Mouse (Mus musculus): ENCODE data around the gene Mbd4. TPM values are rescaled to one million over a fixed set of nuclear protein-coding genes. Genes with fewer than 3 reads are reported as not detected.

Mbd4 gene
- polyA plus RNA-seq, 1 experiment from 2014 or later: 37.5 TPM

DNA sequence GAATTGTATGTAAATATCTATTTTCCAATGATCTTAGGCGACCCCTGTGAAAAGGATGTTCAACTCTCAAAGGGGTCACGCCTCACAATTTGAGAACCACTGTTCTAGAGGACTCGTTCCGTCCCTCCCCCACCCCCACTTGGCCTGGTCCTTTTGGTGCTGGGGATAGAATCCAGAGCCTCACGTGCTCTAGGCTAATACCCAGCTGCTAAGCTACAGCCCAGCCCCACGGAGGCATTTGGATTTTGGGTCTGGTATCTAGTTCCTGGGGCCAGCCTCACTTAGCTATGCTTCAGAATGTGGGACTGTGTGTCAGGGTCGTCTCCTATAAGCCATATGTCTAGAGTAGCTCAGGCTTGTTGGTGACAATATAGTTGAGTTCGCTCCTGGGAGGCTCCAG, 41.6 kb downstream of the Mbd4 start:
- ATAC-seq (replicated peaks; ENCODE audit: low FRiP score) (no peak), DNase-seq (ENCODE audit: low spot score) (no peak)
- Histone ChIP-seq H3K9me3 (ENCODE audit: control insufficient read depth, low read length) (no peaks in the 10 kb centered on the region), H3K9ac (ENCODE audit: low read length) (no peak overlapping the region), H3K27me3 (ENCODE audit: control insufficient read depth, insufficient read depth, low read length) (no peaks in the 10 kb centered on the region), H3K36me3 (ENCODE audit: control insufficient read depth, insufficient read depth, low read length) (peaks cover 6% of the 10 kb centered on the region), H3K27ac (ENCODE audit: low read depth, low read length) (no peak overlapping the region), H3K4me2 (ENCODE audit: low read depth, low read length, severe bottlenecking) (no peak overlapping the region), H3K4me1 (replicated peaks; ENCODE audit: control insufficient read depth, insufficient read depth, low read length) (peaks cover 9% of the 10 kb centered on the region), H3K4me3 (ENCODE audit: low read depth, low read length) (no peak overlapping the region)
- 71% methylated on average over 8 of the region's 8 CpGs for WGBS

DNA sequence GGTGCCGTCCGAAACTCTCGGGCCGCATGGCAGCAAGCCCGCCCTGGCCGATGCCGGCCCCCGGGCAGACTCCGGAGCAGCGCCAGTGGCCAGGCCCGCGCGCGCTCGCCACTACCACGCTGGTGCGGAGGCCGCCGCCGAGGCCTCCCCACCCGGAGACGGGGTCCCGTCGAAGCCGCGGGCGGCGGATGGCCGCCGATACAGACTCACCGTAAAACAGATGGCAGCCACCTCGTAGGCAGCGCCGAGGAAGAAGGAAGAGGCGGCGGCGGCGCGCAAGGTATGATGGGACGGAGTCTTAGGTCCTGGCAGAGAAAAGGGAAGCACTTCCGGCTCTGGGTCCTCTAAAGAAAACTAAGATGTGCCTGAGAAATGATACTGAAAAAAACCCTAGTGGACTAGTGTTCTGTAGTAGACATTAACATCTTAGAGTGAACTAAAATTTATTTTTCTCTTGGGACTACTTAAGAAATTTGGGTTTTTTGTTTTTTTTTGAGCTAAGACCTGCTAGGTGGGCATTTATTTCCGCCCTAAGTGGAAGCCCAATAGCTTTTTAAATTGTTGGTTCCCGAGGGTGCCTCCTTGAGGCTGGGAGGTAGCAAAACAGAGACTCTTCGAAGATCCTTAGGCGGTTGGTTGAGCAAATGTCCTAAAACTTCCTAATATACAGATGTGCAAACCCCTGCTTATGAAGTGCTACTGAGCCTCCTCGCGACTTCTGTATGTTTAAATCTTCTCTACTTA, 44.5 kb downstream of the Mbd4 start, which contains the start of gene Rpl32:
TSS of gene Rpl32 (minus strand) at position 260 of the 744 bp plus-strand sequence.
- WGBS: under 1% methylated on average over 47 of the region's 47 CpGs
- H3K9ac ChIP-seq (ENCODE audit: low read length): peak within 1 kb of the TSS; percentile 100
- H3K4me1 ChIP-seq (replicated peaks; ENCODE audit: control insufficient read depth, insufficient read depth, low read length): peaks cover 18% of the 10 kb centered on the region
- no peaks in the 10 kb centered on the region for H3K27me3 ChIP-seq (ENCODE audit: control insufficient read depth, insufficient read depth, low read length)
- H3K4me2 ChIP-seq (ENCODE audit: low read depth, low read length, severe bottlenecking): peak within 1 kb of the TSS; percentile 90
- H3K27ac ChIP-seq (ENCODE audit: low read depth, low read length): peak within 1 kb of the TSS; percentile 91
- H3K4me3 ChIP-seq (ENCODE audit: low read depth, low read length): peak within 1 kb of the TSS; percentile 98
- DNase-seq (ENCODE audit: low spot score): peak; percentile 92
- no peaks in the 10 kb centered on the region for H3K9me3 ChIP-seq (ENCODE audit: control insufficient read depth, low read length)
- H3K36me3 ChIP-seq (ENCODE audit: control insufficient read depth, insufficient read depth, low read length): peaks cover 9% of the 10 kb centered on the region
- ATAC-seq (replicated peaks; ENCODE audit: low FRiP score): peak; percentile 83

DNA sequence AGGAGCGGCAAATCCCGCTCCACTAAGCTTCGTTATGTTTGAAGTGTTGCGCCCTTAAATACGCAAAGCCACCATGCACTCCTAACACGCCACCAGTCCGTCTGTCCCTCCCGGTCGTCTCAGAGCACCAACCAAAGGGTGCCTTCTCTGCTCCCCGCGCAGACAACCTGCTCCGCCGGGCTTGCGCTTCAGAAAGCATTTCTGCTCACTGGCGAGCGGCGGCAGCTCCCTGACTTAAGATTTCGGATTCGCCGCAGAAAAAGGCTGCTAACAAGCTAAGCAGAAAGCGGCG, 45.0 kb downstream of the Mbd4 start:
- ATAC-seq (replicated peaks; ENCODE audit: low FRiP score) (no peak), DNase-seq (ENCODE audit: low spot score) (no peak)
- H3K4me2 ChIP-seq (ENCODE audit: low read depth, low read length, severe bottlenecking): peak overlapping the region; percentile 90
- WGBS: under 1% methylated on average over 22 of the region's 22 CpGs
- peaks cover 9% of the 10 kb centered on the region for H3K36me3 ChIP-seq (ENCODE audit: control insufficient read depth, insufficient read depth, low read length)
- H3K27ac ChIP-seq (ENCODE audit: low read depth, low read length): peak overlapping the region; percentile 91
- H3K9me3 ChIP-seq (ENCODE audit: control insufficient read depth, low read length): no peaks in the 10 kb centered on the region
- peak overlapping the region; percentile 98 for H3K4me3 ChIP-seq (ENCODE audit: low read depth, low read length)
- peaks cover 18% of the 10 kb centered on the region for H3K4me1 ChIP-seq (replicated peaks; ENCODE audit: control insufficient read depth, insufficient read depth, low read length)
- no peaks in the 10 kb centered on the region for H3K27me3 ChIP-seq (ENCODE audit: control insufficient read depth, insufficient read depth, low read length)
- peak overlapping the region; percentile 100 for H3K9ac ChIP-seq (ENCODE audit: low read length)

DNA sequence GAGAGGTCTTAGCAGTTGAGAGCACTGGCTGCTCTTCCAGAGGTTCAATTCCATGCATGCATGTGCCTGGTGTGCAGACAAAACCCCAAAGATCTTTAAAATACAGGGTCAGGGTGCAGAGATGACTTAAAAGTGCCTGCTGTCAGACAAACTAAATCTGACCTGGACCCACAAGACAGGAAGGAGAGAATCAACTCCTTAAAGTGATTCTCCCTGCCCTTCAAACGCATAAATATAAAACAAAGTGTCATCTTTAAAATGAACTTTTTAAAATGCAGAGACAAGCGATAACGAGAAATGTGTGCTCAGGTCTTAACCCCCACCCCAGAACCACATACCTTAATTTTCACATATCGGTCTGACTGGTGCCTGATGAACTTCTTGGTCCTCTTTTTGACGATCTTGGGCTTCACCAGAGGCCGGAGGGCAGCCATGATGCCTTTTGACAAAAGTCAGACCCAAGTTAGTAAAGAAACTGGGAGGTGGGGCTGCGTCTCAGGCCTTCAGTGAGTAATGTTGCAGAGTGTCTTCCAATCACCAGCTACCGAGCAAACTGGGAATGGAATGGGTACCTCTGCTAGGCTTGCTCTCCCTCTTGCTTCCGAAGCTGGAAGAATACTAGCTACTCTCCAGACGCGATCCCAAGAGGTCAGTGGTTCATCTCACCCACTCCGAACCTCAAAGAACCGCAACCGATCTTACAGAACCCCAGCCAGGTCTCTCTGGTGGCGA, 45.5 kb downstream of the Mbd4 start:
- Histone ChIP-seq H3K4me2 (ENCODE audit: low read depth, low read length, severe bottlenecking) (peak overlapping the region; percentile 90), H3K36me3 (ENCODE audit: control insufficient read depth, insufficient read depth, low read length) (peaks cover 9% of the 10 kb centered on the region), H3K27ac (ENCODE audit: low read depth, low read length) (peak overlapping the region; percentile 91), H3K9ac (ENCODE audit: low read length) (peak overlapping the region; percentile 100), H3K9me3 (ENCODE audit: control insufficient read depth, low read length) (no peaks in the 10 kb centered on the region), H3K27me3 (ENCODE audit: control insufficient read depth, insufficient read depth, low read length) (no peaks in the 10 kb centered on the region), H3K4me3 (ENCODE audit: low read depth, low read length) (peak overlapping the region; percentile 98), H3K4me1 (replicated peaks; ENCODE audit: control insufficient read depth, insufficient read depth, low read length) (peaks cover 18% of the 10 kb centered on the region)
- 5% methylated on average over 15 of the region's 15 CpGs for WGBS
- DNase-seq (ENCODE audit: low spot score) (no peak), ATAC-seq (replicated peaks; ENCODE audit: low FRiP score) (no peak)

DNA sequence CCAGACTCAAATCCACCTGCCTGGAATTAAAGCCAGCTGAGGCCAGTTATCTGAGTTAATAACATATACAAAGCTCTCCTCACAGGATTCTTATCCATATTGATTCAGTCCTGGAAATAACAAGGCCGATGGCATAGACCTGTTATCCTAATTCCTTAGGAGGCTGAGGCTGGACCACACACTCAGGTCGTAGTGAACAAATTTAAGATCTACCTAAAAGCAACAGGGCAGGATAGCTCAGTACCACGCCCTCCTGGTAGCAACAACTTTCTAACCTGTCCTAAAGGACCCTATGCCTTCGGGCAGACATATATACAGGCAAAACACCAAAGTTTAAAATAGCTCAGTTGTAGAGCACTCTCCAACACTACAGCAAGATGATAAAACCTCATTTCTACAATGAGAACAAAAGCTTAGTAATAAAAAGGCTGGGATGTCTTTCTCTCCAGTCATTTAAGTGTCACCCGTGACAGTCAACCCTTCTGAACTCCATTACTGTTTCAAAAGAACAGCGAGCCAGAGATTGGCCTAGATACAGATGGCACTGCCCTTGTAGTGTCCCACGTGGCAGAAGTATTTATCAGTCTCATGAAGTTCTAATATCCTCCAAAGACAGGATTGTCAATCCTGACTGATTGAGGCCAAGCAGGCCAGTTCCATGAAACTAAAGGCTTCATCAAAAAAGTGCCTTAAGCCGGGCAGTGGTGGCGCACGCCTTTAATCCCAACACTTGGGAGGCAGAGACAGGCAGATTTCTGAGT, 48.6 kb downstream of the Mbd4 start:
- no peaks in the 10 kb centered on the region for H3K9me3 ChIP-seq (ENCODE audit: control insufficient read depth, low read length)
- no peak overlapping the region for H3K4me2 ChIP-seq (ENCODE audit: low read depth, low read length, severe bottlenecking)
- peaks cover 17% of the 10 kb centered on the region for H3K36me3 ChIP-seq (ENCODE audit: control insufficient read depth, insufficient read depth, low read length)
- no peak overlapping the region for H3K4me3 ChIP-seq (ENCODE audit: low read depth, low read length)
- DNase-seq (ENCODE audit: low spot score) (no peak), ATAC-seq (replicated peaks; ENCODE audit: low FRiP score) (no peak)
- H3K27ac ChIP-seq (ENCODE audit: low read depth, low read length): no peak overlapping the region
- WGBS: 72% methylated on average over 10 of the region's 10 CpGs
- H3K27me3 ChIP-seq (ENCODE audit: control insufficient read depth, insufficient read depth, low read length): no peaks in the 10 kb centered on the region
- no peak overlapping the region for H3K9ac ChIP-seq (ENCODE audit: low read length)
- H3K4me1 ChIP-seq (replicated peaks; ENCODE audit: control insufficient read depth, insufficient read depth, low read length): peaks cover 18% of the 10 kb centered on the region

DNA sequence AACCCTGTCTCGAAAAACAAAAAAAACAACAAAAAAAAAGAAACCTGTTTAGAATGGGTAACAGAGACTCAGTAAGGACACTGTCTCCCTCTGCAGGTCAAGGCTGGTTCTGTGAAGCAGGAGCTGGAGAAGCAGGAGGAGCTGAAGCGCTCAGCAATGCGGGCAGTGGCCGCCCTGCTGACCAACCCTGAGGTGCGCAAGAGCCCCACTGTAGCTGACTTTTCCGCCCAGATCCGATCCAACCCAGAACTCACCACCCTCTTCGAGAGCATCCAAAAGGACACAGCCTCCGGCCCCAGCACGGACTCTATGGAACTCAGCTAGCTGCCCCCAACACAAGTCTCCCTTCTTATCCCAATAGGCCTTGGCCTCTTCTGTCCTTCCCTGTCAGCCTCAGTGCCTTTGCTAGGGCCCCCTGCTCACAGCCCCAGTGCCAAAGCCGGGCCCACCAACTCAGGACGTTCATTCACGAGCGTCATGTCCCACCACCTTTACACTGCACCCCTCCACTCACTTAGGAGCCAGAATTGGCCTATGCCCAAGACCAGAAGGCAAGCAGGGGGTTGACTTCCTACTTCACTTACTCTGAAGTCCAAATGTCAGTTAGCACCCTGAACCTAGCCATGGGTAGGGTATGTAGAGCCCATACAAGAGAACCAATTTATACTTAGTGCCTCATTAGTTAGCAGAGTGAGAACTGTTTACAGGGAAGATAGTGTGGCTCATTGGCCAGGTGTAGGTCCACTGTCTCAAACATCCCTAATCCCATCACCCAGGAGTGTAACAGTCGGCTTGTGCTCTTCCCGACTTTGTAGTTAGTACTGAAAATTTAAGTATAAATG, 49.4 kb downstream of the Mbd4 start:
- Histone ChIP-seq H3K9ac (ENCODE audit: low read length) (no peak overlapping the region), H3K4me1 (replicated peaks; ENCODE audit: control insufficient read depth, insufficient read depth, low read length) (peaks cover 18% of the 10 kb centered on the region), H3K27me3 (ENCODE audit: control insufficient read depth, insufficient read depth, low read length) (no peaks in the 10 kb centered on the region), H3K4me2 (ENCODE audit: low read depth, low read length, severe bottlenecking) (no peak overlapping the region), H3K4me3 (ENCODE audit: low read depth, low read length) (no peak overlapping the region), H3K9me3 (ENCODE audit: control insufficient read depth, low read length) (no peaks in the 10 kb centered on the region), H3K27ac (ENCODE audit: low read depth, low read length) (no peak overlapping the region), H3K36me3 (ENCODE audit: control insufficient read depth, insufficient read depth, low read length) (peaks cover 18% of the 10 kb centered on the region)
- 52% methylated on average over 16 of the region's 16 CpGs for WGBS
- ATAC-seq (replicated peaks; ENCODE audit: low FRiP score) (peak; percentile 37; the same call in 1 of the 2 replicates), DNase-seq (ENCODE audit: low spot score) (peak; percentile 82)

DNA sequence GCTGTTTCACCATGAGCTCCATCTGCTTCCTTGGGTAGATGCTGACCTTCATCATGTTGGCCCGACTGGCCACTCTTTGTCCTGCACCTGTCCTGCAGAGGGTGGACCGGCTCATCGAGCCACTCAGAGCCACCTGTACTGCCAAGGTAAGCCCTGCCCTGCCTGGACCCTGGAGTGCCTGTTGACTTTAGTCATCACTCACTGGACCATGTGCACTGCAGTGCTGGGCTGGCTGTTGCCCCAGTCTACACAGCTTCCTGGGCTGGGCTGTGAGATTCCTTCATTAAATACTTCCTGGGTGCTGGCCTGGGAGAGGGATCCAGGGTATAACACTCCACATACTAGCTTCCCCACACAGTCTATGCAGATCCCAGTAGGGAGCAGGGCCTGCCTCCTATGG, 51.4 kb downstream of the Mbd4 start:
- no peak for DNase-seq (ENCODE audit: low spot score)
- no peak for ATAC-seq (replicated peaks; ENCODE audit: low FRiP score)
- Histone ChIP-seq H3K27me3 (ENCODE audit: control insufficient read depth, insufficient read depth, low read length) (no peaks in the 10 kb centered on the region), H3K36me3 (ENCODE audit: control insufficient read depth, insufficient read depth, low read length) (peaks cover 19% of the 10 kb centered on the region), H3K4me1 (replicated peaks; ENCODE audit: control insufficient read depth, insufficient read depth, low read length) (peaks cover 11% of the 10 kb centered on the region), H3K9me3 (ENCODE audit: control insufficient read depth, low read length) (no peaks in the 10 kb centered on the region), H3K4me2 (ENCODE audit: low read depth, low read length, severe bottlenecking) (no peak overlapping the region), H3K27ac (ENCODE audit: low read depth, low read length) (no peak overlapping the region), H3K4me3 (ENCODE audit: low read depth, low read length) (no peak overlapping the region), H3K9ac (ENCODE audit: low read length) (no peak overlapping the region)
- WGBS: 95% methylated on average over 3 of the region's 3 CpGs

DNA sequence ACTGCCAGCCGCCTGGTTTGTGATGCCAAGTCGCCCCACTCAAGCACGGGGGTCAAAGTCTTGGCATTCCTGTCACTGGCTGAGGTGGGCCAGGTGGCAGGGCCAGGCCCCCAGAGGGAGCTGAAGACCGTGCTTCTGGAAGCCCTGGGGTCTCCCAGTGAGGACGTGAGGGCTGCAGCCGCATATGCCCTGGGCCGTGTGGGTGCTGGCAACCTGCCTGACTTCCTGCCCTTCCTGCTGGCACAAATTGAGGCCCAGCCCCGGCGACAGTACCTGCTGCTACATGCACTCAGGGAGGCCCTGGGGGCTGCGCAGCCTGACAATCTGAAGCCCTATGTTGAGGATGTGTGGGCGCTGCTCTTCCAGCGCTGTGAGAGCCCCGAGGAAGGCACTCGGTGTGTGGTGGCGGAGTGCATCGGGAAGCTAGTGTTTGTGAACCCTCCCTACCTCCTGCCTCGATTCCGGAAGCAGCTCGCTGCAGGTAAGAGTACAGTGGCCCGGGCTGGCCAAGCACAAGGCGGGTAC, 60.4 kb downstream of the Mbd4 start:
- H3K27me3 ChIP-seq (ENCODE audit: control insufficient read depth, insufficient read depth, low read length): no peaks in the 10 kb centered on the region
- ATAC-seq (replicated peaks; ENCODE audit: low FRiP score): no peak
- H3K4me3 ChIP-seq (ENCODE audit: low read depth, low read length): no peak overlapping the region
- H3K9ac ChIP-seq (ENCODE audit: low read length): no peak overlapping the region
- H3K4me2 ChIP-seq (ENCODE audit: low read depth, low read length, severe bottlenecking): no peak overlapping the region
- 91% methylated on average over 21 of the region's 21 CpGs for WGBS
- no peaks in the 10 kb centered on the region for H3K9me3 ChIP-seq (ENCODE audit: control insufficient read depth, low read length)
- H3K4me1 ChIP-seq (replicated peaks; ENCODE audit: control insufficient read depth, insufficient read depth, low read length): no peaks in the 10 kb centered on the region
- DNase-seq (ENCODE audit: low spot score): no peak
- no peak overlapping the region for H3K27ac ChIP-seq (ENCODE audit: low read depth, low read length)
- peaks cover 28% of the 10 kb centered on the region for H3K36me3 ChIP-seq (ENCODE audit: control insufficient read depth, insufficient read depth, low read length)

Measured in forebrain, embryonic 11.5 days (tissue).